Mouse (Mus musculus): ENCODE data around the gene Retsat.

Gene Retsat

DNA sequence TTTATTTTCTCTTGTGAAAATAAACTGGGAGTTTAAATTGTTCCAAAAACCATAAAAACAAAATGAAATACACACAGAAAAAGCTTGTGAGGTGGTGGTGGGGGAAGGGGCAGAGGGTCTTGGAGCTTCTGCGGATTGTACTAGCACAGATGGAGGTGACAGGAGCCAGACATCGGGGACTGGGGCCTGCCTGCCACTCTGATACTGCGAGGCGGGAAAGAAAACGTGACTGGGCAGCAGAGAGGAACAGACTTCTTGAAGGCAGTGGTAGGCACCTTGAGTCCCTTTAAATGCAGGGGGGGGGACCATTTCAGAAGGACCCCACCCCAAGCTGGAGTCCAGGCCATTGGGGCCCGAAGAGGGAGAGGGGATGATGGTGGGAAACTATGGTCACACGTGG lies 28.1 kb downstream of the Retsat start:
- DNase-seq: no peak

DNA sequence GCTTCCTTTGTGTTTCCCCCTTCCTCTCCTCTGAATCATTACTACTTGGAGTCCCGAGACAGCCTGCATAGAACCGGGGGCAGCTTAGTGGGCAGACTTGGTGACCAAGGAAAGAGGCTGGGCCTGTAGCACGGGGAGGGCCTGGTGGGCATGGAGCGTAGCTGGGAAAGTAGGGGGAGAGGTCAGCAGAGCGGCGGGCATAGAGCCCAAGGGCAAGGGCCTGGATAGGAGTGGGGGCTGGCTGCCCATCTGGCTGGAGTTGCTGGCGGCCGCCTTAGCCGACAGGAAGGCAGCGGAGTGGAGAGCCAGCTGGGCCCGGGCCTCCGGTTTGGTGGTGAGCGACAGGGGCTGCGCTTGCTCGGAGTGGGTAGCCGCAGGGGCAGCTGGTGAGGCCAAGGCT lies 29.0 kb downstream of the Retsat start:
- peak; percentile 31 to 40 for DNase-seq

DNA sequence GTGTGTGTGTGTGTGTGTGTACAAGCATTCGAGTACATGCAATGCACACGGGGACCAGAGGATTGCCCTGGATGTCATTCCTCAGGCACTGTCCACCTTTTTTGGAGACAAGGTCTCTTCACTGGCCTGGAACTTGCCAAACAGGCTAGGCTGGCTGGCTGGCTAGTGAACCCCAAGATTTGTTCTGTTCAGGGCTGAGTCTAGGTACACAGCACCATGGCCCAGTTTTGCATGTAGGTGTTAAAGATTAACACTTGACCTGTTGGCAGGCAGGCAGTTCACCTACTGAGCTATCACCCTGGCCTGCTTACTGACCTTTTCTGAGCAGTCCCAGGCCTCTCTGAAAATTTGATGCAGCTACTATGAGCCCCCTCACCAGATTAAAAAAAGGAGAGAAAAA lies 32.1 kb downstream of the Retsat start:
- no peak for DNase-seq

DNA sequence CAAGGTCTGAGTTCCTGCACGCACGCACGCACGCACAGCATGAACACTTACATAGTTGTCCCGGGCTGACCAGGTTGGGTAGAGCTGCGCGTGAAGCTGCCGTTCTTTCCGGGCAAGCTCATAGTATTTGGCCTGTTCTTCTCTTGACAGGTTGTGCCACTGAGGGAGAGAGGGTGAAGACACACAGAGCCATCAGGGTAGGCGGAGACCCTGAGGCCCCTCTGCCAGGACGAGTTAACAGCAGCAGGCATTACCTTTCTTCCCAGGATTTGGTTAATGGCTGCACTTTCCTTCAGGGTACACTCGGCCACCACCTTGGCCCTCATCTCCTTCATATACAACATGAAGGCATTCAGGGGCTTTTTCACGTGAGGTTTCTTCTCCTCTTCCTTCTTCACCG lies 32.7 kb downstream of the Retsat start:
- DNase-seq: peak; percentile 27 to 37

DNA sequence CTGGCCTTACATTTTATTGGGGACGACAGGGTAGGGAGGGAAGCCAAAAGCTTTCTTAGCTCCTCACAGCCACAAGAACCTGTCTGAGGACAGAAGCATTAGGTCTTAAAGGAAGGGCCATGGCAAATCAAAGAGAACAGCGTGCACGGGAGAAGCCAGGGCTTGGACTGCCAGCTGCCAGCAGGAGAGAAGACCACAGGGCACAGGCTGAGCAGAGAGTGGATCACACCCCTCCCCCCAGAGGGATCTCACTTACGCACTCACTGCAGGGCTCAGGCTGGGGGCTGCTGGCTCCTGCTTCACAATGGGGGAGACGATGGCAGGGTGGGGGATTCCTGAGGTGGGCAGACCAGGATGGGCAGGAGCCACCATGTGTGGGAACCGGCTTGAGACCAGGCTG lies 33.4 kb downstream of the Retsat start:
- DNase-seq: peak in 1 of 2 experiments; percentile 20

DNA sequence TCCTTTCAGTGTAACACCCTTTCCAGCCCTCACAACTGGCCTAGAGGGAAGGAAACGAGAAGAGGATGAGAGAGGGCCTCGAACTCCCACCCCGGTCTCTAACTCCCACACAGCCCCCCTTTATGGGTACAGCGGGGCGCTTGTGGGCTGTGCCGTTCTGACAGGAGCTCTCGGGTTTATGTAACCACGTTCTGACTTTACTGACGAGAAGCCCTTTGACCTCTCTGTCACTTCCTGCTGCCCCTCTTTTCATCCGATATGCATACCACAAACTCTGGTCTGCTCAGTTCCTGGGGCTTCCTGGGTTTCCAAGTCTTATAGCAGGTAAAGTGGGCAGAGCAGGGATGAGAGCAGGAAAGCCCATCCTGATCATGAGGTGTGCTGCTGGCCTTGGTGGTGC lies 36.0 kb downstream of the Retsat start:
- no peak for DNase-seq

DNA sequence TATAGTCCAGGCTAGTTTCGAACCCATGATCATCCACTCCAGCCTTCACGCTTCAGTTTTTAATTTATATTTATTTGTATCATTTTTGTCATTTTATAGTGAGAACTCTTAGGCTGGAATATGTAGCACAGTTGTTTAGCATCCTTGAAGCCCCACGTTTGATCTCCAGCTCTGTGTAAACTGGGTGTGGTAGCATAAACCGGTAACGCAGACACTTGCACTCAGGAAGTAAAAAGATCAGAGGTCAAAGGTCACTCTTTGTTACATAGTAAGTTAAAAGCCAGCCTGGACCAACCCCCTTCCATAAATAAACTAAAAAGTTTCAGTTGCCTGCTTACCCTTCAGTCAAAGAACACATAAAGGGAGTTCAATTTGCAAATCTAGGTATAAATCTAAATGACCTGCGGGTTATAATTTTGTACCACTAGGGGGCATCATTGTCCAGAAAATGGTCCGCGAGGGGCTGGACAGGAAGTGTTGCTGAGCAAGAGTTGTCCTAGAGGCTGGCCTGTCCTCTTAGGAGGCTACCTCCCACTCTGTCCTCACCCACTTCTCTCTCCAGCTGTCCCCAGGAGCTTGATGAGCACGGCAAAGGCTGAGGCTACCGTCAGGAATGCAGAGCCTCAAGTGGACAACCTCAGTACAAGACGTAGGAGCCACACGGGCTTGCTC lies 37.6 kb downstream of the Retsat start:
- DNase-seq: peak; percentile 35 to 44

DNA sequence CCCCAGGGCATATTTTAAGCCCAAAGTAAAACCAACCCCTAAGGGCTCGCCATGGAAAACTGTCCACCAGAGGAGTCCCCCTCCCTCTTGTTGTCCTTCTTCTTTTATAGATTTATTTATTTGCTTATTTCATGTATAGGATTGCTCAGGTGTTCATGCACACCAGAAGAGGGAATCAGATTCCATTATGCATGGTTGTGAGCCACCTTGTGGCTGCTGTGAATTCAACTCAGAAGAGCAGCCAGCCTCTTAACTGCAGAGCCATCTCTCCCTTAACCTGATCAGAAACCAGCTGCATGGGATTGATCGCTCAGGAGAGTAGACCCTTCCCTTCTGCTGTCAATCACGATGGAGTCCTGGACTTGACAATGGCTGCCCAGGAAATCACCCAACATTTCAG lies 38.7 kb downstream of the Retsat start:
- no peak for DNase-seq

DNA sequence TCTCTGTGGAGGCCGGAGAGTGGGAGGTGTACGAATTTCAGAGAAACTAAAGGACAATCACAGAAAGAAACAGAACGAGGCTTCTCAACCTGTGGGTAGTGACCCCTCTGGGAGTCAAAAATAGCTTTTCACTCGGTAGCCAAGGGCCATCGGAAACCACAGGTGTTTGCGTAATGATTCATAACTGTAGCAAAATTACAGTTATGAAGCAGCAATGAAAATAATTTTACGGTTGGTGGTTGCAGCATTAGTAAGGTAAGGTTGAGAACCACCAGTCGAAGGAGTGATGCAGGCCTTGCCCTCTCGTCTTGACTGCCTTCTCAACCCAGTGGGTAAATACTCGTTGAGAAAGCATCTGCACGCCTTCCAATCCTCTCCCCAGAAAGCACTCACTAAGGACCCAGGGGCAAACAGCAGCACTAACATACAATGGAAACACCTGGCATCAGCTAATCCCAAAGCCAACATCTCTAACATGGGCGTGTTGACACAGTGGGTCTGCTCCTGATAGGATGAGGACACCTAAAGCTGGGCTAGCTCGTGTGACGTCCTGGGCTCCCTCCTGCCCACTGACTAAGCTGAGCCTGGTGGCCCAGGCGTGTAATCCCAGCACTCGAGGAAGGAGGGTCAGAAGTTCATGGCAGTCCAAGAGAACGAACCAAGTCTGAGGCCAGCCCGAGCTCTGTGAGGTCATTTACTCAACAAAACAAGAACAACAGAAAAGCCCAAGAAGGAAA lies 43.1 kb downstream of the Retsat start:
- DNase-seq: no peak

DNA sequence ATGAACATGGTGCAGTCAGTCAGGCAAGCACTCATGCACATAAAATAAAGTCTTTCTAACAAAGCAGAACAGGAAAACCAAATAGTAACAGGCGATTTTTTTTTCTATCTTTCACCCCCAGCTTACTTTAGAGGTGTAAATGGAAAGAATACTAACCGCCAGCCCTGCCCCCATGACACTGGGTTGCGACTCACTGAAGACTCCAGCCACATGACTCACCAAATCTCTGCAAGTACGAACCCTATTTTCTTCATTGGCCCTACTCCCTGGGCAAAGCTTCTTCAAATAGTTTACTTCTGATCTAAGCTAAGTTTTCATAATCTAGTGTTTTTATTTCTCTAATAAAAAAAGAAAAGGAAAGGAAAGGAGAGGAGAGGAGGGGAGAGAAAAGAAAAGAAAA lies 46.3 kb downstream of the Retsat start:
- DNase-seq: no peak

DNA sequence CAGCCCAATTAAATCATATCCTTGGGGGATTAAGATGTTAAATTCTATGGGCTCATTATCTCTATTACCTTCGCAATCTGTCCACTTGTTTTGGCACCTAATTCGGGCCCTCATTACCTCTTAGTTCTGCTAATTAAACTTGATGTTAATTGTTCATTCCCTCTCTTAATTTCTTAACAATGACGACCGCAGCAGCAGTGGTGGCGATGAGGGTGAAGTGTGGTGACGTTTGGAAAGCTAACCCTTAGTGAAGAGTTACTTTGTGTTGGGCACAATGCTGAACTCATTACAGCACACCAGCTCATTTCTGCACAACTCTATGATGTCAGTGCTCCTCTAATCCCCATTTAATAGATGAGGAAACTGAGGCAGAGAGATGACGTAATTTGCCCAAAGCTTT lies 47.1 kb downstream of the Retsat start:
- no peak for DNase-seq

DNA sequence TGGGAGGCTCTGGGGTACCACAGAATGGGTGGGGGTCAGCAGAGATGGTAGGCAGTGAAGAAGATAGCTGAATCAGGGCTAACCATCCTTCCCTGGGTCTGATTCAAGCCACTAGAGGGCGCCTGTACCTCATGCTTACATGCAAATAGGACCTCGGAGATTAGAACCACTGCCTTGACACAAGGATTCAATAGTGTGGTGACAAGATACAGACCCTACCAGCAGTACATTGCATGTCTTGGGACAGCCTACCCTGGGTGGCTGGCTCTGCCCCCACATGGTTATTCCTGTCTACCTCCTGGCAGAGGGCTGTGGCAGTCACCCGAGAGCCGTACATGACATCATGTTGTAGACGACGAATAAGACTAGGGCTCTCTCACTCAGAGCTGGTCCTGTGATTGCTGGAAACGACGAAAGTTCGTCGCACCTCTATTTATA lies 49.1 kb downstream of the Retsat start:
- peak; percentile 67 to 80 for DNase-seq

DNA sequence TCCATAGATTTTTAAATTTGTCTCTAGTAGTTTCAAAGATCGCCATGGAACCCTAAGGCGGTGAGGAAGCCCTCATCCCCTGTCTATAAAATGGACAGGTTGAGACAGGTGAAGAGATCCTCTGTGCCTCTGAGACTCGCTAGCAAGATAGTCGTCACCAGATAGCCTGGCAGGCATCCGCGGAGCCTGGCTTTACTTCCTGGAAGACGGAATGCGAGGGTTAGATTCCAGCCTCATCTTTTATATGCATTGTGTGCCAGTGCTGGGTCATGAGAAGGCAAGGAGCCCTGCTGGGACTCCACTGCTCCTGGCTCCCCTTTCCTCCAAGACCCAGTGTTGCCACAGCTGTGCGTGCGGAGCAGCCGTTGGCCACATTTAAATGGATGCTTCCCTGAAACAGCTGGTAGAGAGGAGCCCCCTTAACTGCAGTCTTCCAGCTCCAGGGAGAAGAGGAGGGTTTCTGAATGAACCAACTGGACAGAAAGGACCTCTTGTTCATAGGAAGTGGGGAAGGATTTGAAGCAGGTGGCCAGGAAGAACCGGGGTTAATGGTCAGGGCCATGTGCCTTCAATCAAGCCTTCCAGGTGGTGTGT lies 49.8 kb downstream of the Retsat start:
- DNase-seq: no peak

DNA sequence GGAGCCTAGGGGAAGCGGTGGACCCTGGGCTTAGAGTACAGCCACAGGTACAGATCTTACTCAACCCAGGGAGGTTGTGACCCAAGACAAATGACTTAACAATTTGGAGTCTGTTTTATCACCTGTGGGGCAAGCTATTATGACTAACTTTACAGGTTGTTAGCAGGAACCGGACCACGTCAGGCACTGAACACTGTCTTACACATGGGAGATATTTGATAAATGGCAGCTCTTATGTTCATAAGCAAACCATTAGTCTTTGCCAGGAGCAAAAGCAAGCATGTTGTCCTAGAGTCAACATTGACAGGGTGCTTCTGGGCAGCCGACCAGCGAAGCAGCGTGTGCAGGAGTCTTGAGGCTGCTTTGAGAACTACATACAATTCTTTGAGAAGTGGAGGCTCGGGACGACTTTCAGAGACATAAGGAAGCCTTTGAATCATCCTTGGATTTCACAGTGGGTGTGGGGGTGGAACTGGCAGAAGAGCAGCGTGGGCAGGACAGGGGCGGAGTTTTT lies 52.1 kb downstream of the Retsat start:
- no peak for DNase-seq

DNA sequence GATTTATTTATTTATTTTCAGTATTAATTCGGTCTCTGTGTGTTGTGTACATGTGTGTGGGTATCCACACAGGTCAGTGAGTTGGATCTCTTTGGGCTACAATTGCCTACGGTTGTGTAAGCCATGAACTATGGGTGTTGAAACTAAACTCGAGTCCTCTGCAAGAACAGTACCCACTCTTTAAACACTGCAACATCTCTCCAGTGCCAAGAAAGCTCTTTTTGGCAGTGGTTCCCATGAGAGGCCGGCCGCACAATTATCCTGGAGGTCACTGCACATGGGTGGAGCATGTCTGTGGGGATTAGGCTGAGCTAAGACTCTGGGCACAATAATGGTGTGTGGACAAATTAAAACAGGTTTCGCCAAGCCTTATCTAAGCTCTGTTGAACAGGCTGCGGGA lies 55.1 kb downstream of the Retsat start:
- no peak for DNase-seq

DNA sequence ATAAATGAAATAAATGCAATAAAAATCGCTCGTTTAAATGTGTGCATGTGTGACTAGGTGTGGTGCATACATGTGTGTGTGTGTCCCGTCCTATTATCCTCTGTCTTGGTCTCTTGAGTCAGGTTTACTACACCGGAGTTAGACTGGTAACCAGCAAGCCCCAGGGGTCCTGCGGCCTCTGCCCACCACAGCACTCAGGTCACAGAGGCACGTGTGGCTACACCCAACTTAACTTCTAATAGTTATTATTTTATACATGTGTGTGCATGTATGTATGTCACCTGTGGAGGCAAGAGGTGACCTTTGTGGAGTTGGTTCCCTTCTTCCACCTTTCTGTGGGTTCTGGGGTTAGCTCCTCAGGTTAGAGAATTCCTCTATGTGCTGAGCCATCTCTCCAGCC lies 56.1 kb downstream of the Retsat start:
- DNase-seq: no peak

DNA sequence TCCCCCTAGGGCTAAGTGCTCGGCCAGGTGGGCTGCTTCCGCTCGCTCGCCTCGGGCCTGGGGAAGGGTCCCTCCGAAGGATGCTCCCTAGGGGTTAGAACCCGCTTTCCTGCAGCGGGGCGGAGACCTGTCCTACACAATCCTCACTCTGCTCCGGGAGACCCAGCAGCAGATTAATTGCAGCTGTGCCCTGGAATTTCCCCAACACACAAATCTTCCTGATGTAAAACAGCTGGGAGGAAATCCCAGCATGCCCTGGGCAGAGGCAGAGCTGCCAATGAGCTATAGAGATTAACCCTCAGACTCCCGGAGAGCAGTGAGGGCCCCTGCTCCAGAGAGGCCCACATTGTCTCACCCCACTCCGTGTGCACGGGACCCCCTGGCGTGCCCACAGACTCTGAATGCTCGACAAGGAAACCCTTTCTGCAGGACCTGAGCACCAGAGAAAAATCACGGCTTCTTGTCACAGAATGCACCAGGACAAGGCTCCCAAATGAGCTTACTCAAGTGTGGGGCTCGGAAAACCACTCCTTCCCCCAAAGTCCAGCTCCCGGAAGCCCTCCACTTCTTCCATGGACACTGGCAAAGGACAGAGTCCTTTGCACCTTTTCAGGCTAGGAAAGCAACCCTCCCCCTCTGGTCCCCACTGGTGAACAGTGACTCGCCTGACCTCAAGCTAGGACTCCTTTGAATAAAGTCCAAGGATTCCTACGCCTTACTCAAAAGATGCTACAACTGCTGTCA lies 57.2 kb downstream of the Retsat start:
- DNase-seq: no peak

DNA sequence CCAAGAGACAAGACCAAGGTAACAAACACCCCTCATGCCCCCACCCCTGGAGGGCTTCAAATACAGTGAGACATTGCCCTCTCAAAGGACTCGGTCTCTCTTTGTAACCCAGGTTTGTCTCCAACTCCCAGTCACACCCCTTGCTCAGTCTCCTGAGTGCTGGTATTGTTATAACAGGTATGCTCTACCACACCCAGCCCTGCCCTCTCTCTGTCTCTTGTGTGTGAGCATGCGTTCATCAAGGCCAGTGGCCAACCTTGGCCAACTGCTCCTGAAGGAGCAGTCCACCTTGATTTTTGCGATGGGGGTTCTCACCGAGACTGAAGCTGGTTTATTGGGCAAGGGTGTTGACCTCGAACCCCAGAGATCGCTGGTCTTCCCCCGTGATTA lies 57.8 kb downstream of the Retsat start:
- no peak for DNase-seq

DNA sequence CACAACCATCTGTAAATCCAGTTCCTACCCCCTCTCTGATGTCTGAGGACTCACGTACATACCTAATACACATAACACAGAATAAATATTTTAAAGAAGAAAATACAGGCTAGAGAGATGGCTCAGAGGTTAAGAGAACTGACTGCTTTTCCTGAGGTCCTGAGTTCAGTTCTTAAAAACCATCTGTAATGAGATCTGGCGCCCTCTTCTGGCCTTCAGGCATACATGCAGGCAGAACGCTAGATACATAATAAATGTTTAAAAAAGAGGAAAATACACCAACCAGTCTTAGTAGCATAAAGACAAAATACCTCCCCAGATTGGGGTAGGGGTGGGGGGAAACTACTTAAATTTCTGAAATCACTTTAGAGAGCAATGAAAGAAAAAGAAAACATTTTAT lies 59.7 kb downstream of the Retsat start:
- no peak for DNase-seq

Data from cerebellum, postnatal 25 days (tissue).